Mouse (Mus musculus) frontal cortex, postnatal 36 days (tissue): ENCODE measurements around the gene Mex3d.
"Not testable (repeated sequence)": the region's sequence is repeated elsewhere in the genome, so short reads cannot be mapped to it uniquely, and the experiment has no call there.

Experiments
- DNase-seq, 2 experiments: peaks; one replicate each; pipeline ENCODE4 v3.0.0; 2022; ENCODE audit warnings: low spot score in 2 of 2

The Mex3d gene

DNA sequence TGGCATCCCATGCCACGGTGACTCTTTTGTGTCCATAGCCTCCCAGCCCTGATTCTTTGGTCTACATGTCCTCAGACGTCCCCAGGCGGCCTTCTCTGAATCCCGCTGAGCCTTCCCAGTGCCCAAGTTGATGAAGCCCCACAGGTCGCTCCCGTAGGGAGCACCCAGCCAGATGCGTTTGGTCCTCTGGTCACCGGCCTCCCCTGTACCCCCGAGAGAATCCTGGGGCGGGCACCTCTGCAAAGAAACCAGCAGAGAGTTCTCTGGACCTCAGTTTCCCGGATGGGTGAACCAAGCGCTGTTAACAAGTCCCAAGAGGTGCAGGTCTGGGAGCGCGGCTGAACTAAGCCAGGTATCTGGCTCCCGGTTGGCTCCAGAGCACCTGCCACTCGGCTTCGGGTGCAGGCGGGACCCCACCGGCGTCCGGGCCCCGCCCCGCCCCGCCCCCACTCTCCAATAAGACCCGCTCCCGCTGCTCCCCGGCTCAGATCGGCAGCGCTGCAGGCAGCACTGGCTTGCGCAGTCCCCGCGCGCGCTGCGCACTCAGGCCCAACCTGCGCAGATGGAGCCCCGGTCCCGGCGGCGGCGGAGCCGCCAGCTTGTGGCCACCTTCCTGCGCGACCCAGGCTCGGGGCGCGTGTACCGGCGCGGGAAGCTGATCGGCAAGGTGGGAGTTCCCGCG is 31.3 kb downstream of the Mex3d start, which contains the start of gene Plk5:
TSS of gene Plk5 (plus strand) at position 459 of the 682 bp plus-strand sequence.
- no peak for DNase-seq

DNA sequence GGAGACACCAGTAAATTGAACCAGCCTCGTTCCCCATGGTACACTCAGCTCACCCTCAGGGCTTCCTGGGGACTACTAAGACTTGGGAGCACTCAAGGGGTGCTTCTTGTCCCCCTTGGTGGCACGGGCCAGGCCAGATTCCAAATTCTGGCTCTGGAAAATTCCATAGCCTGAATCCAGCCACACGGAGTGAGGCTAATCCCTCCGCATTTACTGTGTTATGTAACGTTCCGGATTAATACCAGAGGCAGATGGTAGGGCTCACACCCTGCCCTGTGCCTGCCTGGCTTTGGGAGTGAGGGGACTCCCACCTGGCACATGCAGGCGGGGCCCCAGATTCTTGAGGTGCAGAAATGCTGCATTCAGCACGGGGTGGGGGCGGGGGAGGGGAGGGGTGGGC is 32.0 kb downstream of the Mex3d start:
- no peak for DNase-seq

DNA sequence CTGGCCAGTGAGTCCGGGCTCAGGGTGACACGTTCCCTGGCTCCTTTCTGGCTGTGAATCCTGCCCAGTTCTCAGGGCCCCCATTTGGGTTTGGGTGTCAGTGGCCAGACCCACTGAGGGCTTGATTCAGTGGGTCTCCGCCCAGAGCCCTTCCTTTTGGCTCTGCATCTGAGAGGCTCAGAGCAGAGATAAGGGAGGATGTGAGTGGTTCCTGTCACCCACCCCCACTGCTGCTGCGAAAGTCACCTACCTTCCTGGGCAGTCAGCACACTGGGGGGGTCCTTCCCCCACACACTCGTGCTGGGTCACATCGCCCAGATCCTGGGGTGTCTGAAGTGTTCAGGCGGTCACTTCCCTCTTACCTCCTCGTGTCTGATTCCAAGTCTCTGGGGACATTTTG is 34.7 kb downstream of the Mex3d start:
- no peak for DNase-seq

DNA sequence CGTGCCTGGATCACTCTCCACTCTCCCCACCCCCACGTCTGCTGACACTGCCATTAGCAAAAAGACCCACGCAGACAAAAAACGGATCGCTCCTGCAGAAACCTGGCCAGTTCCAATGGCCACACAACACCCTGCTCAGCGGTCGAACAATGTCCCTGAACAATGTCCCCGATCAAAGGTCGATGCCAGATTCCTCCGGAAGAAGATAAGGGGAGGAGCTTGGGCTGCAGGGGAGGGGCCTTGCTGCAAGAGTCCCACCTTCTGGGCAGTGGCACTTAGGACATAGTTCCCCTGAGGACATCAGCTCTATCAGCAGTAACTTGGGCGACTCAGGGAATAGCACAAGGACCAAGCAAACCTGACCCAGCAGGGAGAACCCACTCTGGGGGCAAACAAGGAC is 35.6 kb downstream of the Mex3d start:
- DNase-seq = no peak

DNA sequence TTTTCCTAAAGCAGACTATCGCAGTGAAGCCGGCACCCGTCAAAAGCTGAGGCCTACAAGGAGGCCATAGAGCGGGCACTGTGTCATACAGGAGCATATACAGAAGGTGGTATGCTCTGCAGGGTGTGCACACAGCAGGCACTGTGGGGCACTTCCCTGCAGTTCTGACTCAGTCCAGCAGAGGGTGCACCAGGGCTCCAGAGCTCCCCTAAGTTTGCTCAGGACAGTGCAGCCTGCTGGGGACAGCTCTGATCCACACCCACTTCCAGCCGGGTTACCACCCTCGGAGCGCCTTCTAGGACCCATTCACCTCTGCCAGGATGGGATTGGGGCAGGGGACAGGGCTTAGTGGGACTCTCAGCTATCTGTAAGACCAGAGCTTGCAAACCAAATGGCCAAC is 37.2 kb downstream of the Mex3d start:
- DNase-seq = peak; percentile 83 to 89

DNA sequence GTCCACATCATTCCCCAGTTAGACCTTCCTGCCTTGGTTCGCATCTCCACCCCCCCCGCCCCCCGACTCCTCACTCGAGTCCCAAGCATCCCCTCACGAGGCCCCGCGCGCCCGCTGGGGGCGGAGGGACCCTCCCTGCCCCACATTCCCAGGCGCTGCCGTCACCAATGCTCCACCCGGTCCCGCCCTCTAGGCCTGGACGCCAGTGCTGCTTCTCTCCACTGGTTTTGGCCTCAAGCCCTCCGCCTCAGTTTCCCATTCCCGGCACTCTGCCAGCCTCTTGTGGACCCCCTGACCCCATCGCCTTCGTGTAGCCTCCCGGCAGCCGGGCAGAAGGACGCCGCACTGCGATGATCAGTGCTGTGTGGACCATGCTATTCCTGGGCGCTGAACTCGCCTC is 38.5 kb downstream of the Mex3d start:
- DNase-seq = no peak

DNA sequence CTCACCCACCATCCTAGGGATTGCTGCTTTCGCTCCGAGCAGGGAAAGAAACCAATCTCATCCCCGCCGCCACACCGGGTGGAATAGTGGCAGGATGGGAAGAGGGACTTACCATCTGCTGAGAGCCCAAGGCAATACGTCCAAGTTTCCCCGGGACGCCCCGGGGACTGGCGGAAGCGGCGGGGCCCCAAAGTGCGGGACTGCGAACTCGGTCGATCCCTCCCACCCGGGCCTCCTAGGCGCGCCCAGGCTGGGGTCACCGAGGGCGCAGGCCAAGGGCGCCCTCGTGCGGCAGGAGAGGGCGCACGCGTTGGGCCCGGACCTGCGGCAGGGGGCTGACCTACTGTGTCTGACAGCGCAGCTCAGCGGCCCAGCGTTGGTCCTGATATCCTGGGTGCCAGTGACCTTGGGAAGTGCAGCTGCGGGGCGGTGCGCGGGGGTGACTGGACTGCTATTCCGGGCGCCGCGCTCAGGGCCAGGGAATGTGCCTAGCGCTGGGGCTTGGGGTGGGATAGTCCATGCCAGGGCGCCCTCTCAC is 39.1 kb downstream of the Mex3d start, which contains the start of gene Adamtsl5:
TSS of gene Adamtsl5 (minus strand) at position 169 of the 538 bp plus-strand sequence.
- no peak for DNase-seq

DNA sequence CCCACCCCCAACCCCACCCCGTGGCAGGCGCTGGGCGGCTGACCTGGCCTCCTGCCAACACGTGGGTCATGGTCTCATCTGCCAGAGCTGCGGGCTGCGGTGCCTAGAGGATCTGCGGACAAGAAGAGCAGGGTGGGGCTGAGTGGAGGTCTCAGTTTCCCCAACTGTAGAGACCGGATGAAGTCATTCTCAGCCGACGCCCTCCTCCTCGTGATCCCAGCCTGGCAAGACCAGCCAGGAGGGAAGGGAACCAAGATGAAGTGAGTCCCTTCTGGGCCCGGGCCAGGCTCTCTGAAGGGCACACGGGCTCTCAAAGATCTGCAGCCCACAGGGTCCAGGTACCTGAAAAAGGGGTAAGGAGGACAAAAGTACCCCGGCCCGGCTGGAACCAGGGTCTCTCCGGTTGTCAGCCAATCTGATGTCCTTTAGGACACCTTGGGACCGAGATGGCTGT is 39.9 kb downstream of the Mex3d start:
- no peak for DNase-seq

DNA sequence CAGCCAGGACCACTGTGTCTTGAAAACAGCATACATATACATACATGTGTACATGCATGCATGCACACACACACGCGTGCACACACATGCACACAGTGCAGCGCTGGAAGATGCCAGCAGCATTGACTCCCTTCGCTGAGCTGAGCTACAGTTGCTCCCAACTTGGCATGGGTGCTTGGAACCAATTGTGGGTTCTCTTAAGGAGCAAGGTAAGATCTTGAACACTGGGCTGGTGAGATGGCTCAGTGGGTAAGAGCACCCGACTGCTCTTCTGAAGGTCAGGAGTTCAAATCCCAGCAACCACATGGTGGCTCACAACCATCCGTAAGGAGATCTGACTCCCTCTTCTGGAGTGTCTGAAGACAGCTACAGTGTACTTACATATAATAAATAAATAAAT is 41.5 kb downstream of the Mex3d start:
- DNase-seq = not testable (repeated sequence)

DNA sequence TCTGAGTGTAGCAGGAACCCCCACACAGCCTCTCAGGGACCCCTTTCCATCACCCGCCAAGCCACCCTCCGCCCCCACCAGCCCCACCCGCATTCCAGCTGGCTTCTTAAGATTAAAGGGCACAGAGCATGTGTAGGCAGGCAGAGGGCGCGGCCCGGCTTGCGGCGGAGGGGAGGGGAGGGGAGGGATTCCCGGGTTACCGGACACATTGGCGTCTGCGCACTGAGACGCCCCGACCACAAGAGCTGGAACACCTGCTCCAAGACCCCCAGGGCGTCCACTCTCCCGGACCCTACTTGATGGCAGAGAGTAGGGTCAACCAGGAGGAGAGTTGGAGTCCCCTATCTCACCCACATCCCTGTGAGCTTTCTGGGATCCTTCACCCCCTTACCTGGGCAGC is 42.3 kb downstream of the Mex3d start:
- DNase-seq = no peak

DNA sequence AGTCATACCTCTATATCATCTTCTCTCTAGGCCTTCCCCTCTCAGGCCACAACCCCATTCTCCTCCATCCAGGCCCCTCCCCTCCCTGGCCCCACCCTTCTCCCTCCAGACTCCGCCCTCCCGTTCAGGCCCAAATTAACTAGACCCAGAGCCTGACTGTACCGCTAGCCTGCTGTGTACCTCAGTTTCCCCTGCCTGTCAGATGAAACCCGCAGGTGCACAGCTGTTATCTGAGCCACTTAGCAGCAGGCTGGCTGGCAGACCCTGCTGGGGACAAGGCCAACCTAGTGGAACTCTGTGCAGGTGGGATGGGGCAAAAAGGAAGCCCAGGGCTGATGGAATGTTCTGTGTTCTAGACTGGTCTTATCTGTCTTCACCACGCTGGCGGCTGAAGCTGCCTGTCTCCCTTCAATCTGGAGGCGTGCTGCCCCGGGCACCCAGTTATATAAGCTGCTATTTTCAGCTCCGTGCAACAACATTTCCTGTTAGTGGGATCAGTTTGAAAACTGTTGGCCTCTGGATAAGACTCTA is 43.3 kb downstream of the Mex3d start:
- DNase-seq = no peak

DNA sequence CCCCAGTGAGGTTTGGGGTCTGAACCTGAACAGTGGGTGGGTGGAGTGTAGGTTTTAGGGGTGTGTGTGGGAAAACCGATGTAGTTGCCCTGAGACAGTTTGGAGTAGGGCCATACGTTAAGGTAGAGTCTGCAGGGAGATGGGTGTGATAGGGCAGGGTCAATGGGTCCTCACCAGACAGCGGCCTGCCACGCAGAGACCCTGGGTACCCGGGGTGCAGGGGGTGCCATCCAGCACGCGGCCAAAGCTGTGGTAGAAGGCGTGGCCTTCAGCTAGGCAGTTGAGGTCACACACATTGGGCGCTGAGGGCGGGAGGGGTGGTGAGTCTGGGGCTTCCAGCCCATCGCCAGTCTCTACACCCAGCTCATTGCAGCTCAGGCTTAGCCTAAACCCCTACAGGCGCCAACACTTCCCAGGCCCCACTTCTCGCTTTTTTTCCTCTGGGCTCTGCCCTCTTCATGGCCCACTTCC is 44.0 kb downstream of the Mex3d start:
- no peak for DNase-seq

DNA sequence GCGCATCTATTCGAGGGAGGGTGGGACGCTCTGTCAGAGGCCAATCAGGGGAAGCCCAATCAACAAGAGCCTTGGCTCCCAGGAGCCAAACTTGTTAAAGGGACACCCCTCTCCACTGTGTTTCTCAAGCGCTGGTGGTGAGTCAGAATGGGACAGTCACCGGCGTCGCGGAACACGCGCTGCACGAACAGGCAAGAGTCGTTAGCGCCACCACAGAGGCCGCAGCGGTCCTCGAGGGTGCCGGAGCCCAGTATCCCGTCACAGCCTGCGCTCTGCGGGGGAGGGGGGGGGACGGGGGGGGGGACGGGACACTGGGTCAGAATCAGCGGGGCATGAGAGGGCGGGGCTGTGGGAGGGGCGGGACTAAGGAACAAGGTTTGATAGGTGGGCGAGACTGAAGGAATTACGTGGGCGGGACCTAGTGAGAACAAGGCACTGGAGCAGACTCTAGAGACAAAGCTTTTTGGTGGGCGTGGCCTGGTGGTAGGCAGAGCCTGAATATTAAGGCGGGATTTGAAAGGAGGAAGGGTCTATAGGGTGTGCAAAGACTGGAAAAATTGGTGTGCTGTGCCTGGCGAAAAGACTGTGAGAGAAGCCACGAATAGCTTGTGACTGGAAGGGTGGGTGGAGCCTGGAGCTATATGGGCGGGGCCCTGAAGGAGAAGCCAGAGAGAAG is 44.6 kb downstream of the Mex3d start:
- DNase-seq = no peak

DNA sequence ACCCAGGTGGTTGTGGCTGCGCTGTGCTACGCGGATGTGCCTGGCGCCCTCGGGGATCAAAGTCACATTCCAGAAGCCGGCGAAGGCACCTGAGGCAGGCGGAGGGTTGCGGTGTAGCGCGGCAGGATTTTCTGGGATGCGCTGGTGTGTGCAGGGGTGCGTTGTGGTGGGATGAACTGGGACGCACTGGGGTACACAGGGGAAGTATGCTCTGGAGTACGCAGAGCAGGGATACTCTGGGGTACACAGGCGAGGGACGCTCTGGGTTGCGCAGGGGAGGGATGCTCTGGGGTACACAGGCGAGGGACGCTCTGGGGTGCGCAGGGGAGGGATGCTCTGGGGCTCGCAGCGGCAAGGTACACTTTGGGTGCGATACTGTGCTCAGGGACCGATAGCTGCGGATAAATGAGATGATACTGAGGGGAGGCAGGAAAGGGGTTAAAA is 45.1 kb downstream of the Mex3d start:
- no peak for DNase-seq

DNA sequence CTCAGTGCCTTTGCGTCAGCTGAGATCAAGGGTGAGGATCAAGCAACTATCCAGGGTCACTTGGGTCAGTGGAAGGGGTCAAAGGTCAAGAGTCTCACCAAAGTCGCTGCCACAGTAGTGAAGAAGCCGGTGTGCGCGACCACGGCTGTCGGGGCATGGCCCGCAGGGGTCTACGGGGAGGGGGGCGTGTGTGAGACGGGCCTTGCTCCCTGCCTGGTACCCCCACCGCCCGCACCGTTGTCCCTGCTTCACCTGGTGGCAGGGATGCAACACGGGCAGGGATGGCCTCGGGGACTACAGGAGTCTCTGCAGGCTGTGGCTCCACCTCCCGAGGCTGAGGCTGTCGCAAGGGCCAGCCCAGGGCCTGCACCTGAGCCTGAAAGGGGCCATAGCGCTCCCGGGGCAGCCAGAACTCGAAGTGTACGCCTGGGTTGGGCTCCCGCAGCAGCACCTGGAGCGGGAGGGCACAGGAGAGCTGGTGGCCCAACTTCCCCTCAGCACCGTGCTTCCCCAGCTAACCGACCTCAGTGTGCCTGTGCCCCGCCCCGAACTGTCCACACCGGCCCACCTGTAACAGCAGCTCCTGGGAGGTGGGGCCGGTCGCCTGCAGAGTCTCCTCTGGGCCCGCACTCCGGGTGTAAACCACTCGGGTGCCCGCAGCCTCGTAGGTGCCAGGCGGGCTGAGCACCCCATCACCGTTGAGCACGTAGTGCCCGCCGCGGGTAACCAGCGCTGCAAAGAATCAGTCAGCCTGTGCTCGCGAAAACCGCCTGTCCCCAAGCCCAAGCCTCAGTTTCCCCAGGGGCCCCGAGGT is 45.8 kb downstream of the Mex3d start:
- DNase-seq = no peak

DNA sequence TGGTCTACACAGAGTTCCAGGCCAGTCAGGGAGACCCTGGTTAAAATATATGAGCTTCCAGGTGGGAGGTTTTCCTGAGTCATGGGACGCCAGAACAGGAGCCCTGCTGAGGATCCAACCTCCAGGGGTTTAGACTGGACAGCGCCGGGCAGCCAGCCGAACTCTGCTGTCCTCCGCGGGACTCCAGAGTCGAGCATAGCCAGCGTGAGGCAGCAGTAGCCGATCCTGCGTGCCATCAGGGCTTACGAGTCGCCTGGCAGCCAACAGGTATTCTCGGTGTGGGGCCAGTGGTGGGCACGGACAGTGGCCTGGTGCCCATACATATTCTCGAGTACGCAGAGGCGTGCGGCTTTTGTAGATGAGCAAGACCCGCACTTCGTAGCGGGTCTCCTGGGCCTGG is 46.4 kb downstream of the Mex3d start:
- DNase-seq = no peak

DNA sequence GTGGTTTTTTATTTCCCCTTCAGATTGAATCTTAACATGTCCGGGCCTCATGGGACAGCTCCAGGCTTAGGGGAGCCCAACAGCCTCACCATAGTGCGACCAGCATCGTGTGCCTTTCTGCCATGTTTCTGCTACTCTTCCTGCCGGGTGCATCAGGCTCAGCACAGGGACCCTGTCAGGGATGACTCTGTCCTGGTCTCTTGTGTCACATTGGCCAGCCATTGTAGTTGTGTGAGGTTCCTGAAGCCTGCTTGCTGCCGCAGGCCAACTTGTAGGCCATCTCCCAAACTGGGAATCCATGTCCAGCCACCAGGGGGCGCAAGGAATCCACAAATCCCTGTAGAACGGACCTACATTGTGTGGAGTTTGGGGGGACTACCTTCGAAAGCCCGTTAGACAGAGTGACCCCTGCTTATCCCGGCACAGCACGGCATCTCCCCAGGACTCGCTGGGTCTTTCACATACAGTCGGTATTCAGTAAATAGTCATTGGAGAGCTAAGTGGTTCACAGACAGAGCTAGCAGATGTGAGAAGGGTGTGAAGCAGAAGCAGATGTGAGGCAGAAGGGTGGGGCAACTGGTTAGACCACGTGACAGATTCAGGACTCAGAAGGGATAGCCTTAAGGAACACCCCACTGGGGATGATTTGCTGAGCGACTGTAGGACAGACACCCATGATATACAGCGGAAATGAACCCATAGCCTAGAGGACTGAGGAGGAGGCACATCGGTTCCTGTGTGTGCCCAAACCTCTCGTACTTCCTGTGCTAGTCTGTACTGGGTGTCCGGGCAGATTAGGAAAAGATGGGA is 47.3 kb downstream of the Mex3d start:
- peak; percentile 86 to 89 for DNase-seq

DNA sequence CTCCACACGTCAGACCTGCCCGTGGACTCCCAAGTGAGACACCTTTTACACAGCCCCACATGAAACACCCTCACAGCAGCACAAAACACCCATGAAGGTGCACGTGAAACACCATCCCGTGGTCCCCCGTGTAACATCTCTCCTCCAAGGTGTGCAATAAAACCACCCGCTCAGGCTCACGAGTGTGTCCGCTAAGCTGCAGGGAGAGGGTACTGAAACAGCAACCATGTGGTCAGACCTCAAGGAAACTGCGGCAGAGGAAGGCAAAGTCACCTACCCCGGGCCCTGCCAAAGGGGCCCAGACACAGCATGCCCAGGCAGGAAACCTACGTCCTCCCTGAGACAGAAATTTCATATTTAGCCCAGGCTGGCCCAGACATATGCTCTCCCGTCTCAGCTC is 51.2 kb downstream of the Mex3d start:
- DNase-seq = no peak

DNA sequence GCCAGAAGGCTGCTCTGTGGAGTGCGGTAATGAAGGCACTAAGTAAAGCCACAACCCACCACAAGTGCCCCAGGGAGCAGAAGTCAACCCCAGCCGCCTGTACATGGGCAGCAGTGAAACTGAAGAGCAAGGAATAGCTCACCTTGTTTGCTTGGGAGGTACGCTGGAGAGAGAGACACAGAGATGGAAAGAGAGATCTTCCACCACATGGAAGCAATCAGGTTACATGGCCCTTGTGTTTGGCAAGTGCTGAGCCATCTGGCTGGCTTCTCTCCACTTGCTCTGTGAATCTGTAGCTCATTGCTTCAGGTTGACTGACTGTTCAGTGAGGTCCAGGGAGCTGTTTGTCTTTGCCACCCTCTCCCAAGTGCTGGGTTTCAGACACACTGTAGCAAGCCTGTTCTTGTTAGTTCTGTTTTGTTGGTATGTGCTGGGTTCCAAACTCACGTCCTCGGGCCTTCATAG is 54.9 kb downstream of the Mex3d start:
- DNase-seq = no peak

DNA sequence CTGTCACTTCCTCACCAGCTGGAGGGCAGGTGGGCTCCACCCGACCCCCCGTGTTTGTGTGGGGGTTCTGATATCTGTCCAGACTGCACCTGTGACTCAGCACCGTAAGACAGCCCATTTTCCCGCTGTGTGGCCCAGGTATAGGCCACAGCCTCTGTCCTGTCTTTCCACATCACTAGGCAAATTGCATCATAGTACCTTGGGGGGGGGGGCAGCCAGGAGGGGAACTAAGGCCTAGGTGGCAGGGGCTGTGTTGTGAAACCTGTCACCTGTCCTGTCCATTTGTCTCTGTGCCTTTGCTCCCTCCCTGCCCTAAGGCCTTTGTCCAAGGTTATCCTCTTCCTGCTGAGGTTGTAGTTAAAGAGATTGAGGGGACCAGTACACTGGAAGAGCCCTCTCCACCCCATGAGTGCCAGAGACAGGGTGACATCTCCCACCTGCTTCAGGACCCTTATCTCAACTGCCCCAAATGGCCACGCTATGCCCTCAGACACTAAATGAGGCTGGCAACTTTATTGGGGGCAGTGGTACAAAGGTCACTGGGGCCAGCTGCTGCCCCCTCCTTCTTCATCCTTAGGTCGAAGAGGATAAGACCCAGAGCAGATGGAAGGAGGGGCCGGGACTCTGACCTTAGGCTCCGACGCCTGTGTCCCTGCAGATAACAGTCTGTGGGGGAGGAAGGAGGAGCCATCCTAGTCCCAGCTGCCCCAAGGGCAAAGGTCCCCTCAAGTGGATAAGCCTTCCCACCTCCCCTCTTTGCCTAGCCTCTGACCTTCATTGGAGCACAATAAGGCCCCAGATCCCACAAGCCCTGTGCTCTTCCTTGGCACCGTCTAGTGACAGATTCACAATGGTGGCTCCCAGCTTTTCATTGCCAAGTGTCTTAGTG is 55.6 kb downstream of the Mex3d start:
- no peak for DNase-seq
